Mouse (Mus musculus): Measurements from ENCODE around the gene Ric3.

The Ric3 gene

GRCm38 (mm10) chr7:109001971-109002370, 81.2 kb downstream of the Ric3 start:
- DNase-seq (ENCODE audit: low read depth, low spot score) = no peak

- DNase-seq (ENCODE audit: low read depth, low spot score) = peak; percentile 62
Measured at GRCm38 (mm10) chr7:109000315-109000954, 82.7 kb downstream of the Ric3 start.

GRCm38 (mm10) chr7:108996156-108996555, 87.0 kb downstream of the Ric3 start:
- no peak for DNase-seq (ENCODE audit: low read depth, low spot score)

- no peak for DNase-seq (ENCODE audit: low read depth, low spot score)
Measured at GRCm38 (mm10) chr7:108993881-108994291, 89.2 kb downstream of the Ric3 start.

- DNase-seq (ENCODE audit: low read depth, low spot score) = no peak
Measured at GRCm38 (mm10) chr7:108993230-108993629, 89.9 kb downstream of the Ric3 start.

- DNase-seq (ENCODE audit: low read depth, low spot score) = no peak
Measured at GRCm38 (mm10) chr7:108991207-108991606, 91.9 kb downstream of the Ric3 start.

GRCm38 (mm10) chr7:108985934-108986708, 97.0 kb downstream of the Ric3 start:
- DNase-seq (ENCODE audit: low read depth, low spot score) = no peak

All from ZHBTc4 (cell line).